Mouse (Mus musculus) olfactory bulb, adult 2 months (tissue): ENCODE measurements at regions not wholly inside any gene's neighbourhood (a gene's known extent, or its start where the extent isn't known, plus 50 kb on each side); places are given as distances from the start of the nearest gene placed in this dataset.

Source experiments
- CTCF ChIP-seq: fragments of 200-500 bp; IDR thresholded peaks from 2 replicates; pipeline ENCODE4 v1.5.1; 2012; ENCODE audit warnings: low read depth, mild to moderate bottlenecking, low read length, moderate library complexity; ENCODE audit not compliant: insufficient read depth
- POLR2A ChIP-seq: fragments of 200-500 bp; IDR thresholded peaks from 2 replicates; pipeline ENCODE4 v1.6.1; 2012; ENCODE audit warnings: mild to moderate bottlenecking, low read depth, low read length, moderate library complexity; ENCODE audit not compliant: insufficient read depth

- TF ChIP-seq CTCF (no peak), POLR2A (no peak)
These were observed 237.3 kb downstream of the Mex3b start for GRCm38 (mm10) chr7:83104426-83104825.
